Mouse (Mus musculus) forebrain, embryonic 11.5 days (tissue): ENCODE results near the gene Tsen54. TPM values are rescaled to one million over a fixed set of nuclear protein-coding genes. Genes with fewer than 3 reads are reported as not detected.
"Not testable (repeated sequence)": the region's sequence is repeated elsewhere in the genome, so short reads cannot be mapped to it uniquely, and the experiment has no call there.

ENCODE experiments used
- ATAC-seq: fragments of 200-750 bp; cut with Nextera tagmentation; replicated peaks from 2 replicates; pipeline ENCODE4 v1.8.0; 2017; ENCODE audit warnings: moderate TSS enrichment; ENCODE audit not compliant: low FRiP score
- DNase-seq: peaks from one replicate; pipeline ENCODE4 v3.0.0-alpha.2; 2017; ENCODE audit warnings: low spot score
- H3K27ac ChIP-seq: fragments of 300-500 bp; sonication (generic); 2 replicates; pipeline ENCODE4 v1.5.1; 2014; ENCODE audit warnings: low read depth, low read length
- H3K27me3 ChIP-seq: fragments of 300-500 bp; sonication (generic); 2 replicates; pipeline ENCODE4 v1.6.1; 2014; ENCODE audit warnings: mild to moderate bottlenecking, low read length, mixed read lengths; ENCODE audit not compliant: control insufficient read depth, insufficient read depth
- H3K36me3 ChIP-seq: fragments of 300-500 bp; sonication (generic); 2 replicates; pipeline ENCODE4 v1.6.1; 2014; ENCODE audit warnings: mild to moderate bottlenecking, low read length, moderate library complexity, mixed read lengths; ENCODE audit not compliant: control insufficient read depth, insufficient read depth
- H3K4me1 ChIP-seq: fragments of 300-500 bp; sonication (generic); replicated peaks from 2 replicates; pipeline ENCODE4 v1.6.1; 2014; ENCODE audit warnings: low read length, mixed read lengths; ENCODE audit not compliant: control insufficient read depth, insufficient read depth
- H3K4me2 ChIP-seq: fragments of 300-500 bp; sonication (generic); 2 replicates; pipeline ENCODE4 v1.6.1; 2014; ENCODE audit warnings: low read depth, mild to moderate bottlenecking, low read length, moderate library complexity, mixed read lengths; ENCODE audit not compliant: severe bottlenecking
- H3K4me3 ChIP-seq: fragments of 300-500 bp; sonication (generic); 2 replicates; pipeline ENCODE4 v1.5.1; 2014; ENCODE audit warnings: low read depth, low read length
- H3K9ac ChIP-seq: fragments of 300-500 bp; sonication (generic); 2 replicates; pipeline ENCODE4 v1.6.1; 2014; ENCODE audit warnings: low read length
- H3K9me3 ChIP-seq: fragments of 300-500 bp; sonication (generic); 2 replicates; pipeline ENCODE4 v1.6.1; 2016; ENCODE audit warnings: low read length, mixed read lengths; ENCODE audit not compliant: control insufficient read depth
- WGBS: fragments of 180-500 bp; shearing (Covaris S2); extraction: QIAGEN DNeasy Blood & Tissue Kit; methylation state at CpG from one replicate; pipeline ENCODE4 v1.1.7; 2014; 5-methylcytosine and 5-hydroxymethylcytosine counted together
- polyA plus RNA-seq: library from polyadenylated mRNA; unstranded; fragments of >200 nt; fragmentation: Nextera tagmentation; extraction: Ambion mirVana; gene quantifications from 2 replicates; pipeline ENCODE4 v1.2.1, GENCODE M21; 2014

The Tsen54 gene
- polyA plus RNA-seq, 1 experiment from 2014 or later: 33.4 TPM

- no peak overlapping the region for H3K4me3 ChIP-seq
- ATAC-seq: no peak
- H3K27ac ChIP-seq: no peak overlapping the region
- no peaks in the 10 kb centered on the region for H3K9me3 ChIP-seq
- DNase-seq: no peak
- no peaks in the 10 kb centered on the region for H3K36me3 ChIP-seq
- H3K4me1 ChIP-seq: peaks cover 3% of the 10 kb centered on the region
- H3K4me2 ChIP-seq: no peak overlapping the region
- 77% methylated on average over 6 of the region's 6 CpGs for WGBS
- peaks cover 25% of the 10 kb centered on the region for H3K27me3 ChIP-seq
- H3K9ac ChIP-seq: no peak overlapping the region
Measured at GRCm38 (mm10) chr11:115854674-115855073, 40.1 kb downstream of the Tsen54 start.

GRCm38 (mm10) chr11:115857146-115857545, 42.6 kb downstream of the Tsen54 start:
- not testable (repeated sequence) for H3K9ac ChIP-seq, H3K4me2 ChIP-seq, DNase-seq, H3K9me3 ChIP-seq, ATAC-seq, H3K4me1 ChIP-seq, H3K36me3 ChIP-seq, H3K27ac ChIP-seq, H3K4me3 ChIP-seq
- WGBS: 86% methylated on average over 4 of the region's 4 CpGs
- peaks cover 35% of the 10 kb centered on the region for H3K27me3 ChIP-seq

DNA sequence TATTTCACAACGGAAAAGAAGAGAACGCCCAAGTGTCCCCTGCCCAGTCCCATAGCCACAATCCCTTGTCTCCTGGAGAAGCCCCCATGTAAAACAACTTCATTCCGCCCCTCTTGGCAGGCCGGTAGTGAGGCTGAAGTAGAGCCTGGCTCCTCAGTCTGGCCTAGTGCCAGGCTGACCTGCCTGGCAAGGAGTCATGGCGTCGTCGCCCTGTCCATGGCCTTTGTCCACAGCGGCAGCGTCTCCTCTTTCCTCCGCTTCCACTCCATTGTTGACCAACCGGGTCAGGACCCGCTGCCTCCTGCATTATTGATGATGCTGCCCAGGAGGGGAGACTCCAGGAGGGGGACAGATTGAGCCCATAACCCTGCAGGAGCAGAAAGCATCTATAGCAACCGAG, 43.4 kb downstream of the Tsen54 start:
- WGBS: 55% methylated on average over 13 of the region's 13 CpGs
- H3K9me3 ChIP-seq: no peaks in the 10 kb centered on the region
- H3K27me3 ChIP-seq: peaks cover 35% of the 10 kb centered on the region
- no peaks in the 10 kb centered on the region for H3K36me3 ChIP-seq
- H3K4me2 ChIP-seq: no peak overlapping the region
- no peak overlapping the region for H3K4me3 ChIP-seq
- H3K27ac ChIP-seq: no peak overlapping the region
- DNase-seq: no peak
- H3K4me1 ChIP-seq: peaks cover 3% of the 10 kb centered on the region
- ATAC-seq: no peak
- no peak overlapping the region for H3K9ac ChIP-seq

- no peak within 1 kb of the TSS for H3K27ac ChIP-seq
- no peaks in the 10 kb centered on the region for H3K36me3 ChIP-seq
- ATAC-seq (no peak), DNase-seq (no peak)
- H3K9ac ChIP-seq: peak within 1 kb of the TSS; percentile 45
- peak within 1 kb of the TSS; percentile 29 for H3K4me3 ChIP-seq
- H3K4me2 ChIP-seq: peak within 1 kb of the TSS; percentile 51; the same call in 1 of the 2 replicates
- 14% methylated on average over 27 of the region's 27 CpGs for WGBS
- peaks cover 3% of the 10 kb centered on the region for H3K4me1 ChIP-seq
- H3K27me3 ChIP-seq: peaks cover 35% of the 10 kb centered on the region
- no peaks in the 10 kb centered on the region for H3K9me3 ChIP-seq
Measured at GRCm38 (mm10) chr11:115858354-115858753, 43.8 kb downstream of the Tsen54 start, which contains the start of gene Myo15b. Gene Myo15b (plus strand): TSS chr11:115858406.

DNA sequence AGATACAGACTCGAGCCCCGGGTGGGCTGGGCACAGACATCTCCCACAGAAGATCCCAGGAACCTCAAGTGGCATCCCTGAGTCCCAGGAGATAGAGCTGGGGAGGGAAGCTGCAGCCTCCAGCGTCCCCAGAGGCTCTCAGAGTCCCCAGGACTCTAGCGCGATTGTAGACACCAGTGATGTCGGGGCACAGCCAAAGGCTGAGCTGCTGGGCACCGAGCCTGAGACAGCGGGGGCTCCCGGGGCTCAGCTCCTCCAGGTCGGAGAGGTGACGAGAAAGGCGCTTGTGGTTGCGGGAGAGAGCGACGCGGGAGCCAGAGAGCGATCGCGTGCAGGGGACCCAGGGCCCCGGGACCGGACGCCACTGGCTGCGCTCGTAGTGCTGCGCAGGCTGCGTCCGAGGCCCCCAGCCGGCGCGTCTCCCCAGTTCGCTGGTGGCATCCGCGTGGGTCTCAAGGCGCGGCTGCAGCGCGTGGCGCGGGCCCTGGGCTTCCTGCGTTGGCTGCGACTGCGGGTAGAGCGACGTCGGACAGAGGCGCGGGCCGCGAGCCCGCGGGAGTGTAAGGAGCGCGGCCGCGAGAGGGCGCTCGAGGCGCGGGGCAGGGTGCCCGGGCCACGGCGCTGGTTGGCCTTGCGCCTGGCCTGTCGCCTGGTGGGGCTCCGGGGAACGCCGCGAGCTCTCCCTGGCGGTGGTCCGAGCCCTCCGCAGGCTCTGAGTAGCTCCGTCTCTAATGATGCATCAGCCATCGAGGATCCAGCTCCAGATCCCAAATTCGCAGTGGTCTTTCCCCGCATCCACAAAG, 44.8 kb downstream of the Tsen54 start:
- Histone ChIP-seq H3K27me3 (peaks cover 35% of the 10 kb centered on the region), H3K9me3 (no peaks in the 10 kb centered on the region), H3K4me3 (peak overlapping the region; percentile 29), H3K9ac (peak overlapping the region; percentile 45), H3K27ac (no peak overlapping the region), H3K36me3 (no peaks in the 10 kb centered on the region), H3K4me1 (peaks cover 3% of the 10 kb centered on the region), H3K4me2 (peak overlapping the region; percentile 51; the same call in 1 of the 2 replicates)
- 4% methylated on average over 75 of the region's 75 CpGs for WGBS
- peak; percentile 86 for ATAC-seq
- peak; percentile 93 for DNase-seq

DNA sequence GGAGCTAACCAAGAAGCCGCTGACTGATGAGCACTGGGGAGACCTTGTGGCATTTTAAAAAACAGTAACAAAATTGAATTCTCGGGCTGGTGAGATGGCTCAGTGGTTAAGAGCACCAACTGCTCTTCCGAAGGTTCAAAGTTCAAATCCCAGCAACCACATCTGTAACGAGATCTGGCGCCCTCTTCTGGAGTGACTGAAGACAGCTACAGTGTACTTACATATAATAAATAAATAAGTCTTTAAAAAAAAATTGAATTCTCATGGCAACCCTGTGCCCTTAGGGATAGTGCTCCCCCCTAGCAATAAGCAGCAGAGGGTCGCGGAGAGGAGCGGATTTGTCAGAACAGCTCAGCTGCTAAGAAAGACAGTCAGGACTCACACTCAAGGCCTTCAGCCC, 49.4 kb downstream of the Tsen54 start:
- no peaks in the 10 kb centered on the region for H3K36me3 ChIP-seq
- no peak overlapping the region for H3K4me3 ChIP-seq
- H3K9me3 ChIP-seq: no peaks in the 10 kb centered on the region
- no peak for ATAC-seq
- H3K9ac ChIP-seq: no peak overlapping the region
- no peak for DNase-seq
- H3K4me2 ChIP-seq: no peak overlapping the region
- H3K4me1 ChIP-seq: peaks cover 6% of the 10 kb centered on the region
- WGBS: 90% methylated on average over 8 of the region's 8 CpGs
- peaks cover 18% of the 10 kb centered on the region for H3K27me3 ChIP-seq
- no peak overlapping the region for H3K27ac ChIP-seq

GRCm38 (mm10) chr11:115869393-115869792, 54.9 kb downstream of the Tsen54 start:
- Histone ChIP-seq H3K36me3 (no peaks in the 10 kb centered on the region), H3K4me2 (no peak overlapping the region), H3K27me3 (no peaks in the 10 kb centered on the region), H3K4me3 (no peak overlapping the region), H3K27ac (no peak overlapping the region), H3K4me1 (0 out of 2 replicates have a peak, but pooled peaks cover 3% of the 10 kb centered on the region), H3K9me3 (no peaks in the 10 kb centered on the region), H3K9ac (no peak overlapping the region)
- no peak for DNase-seq
- ATAC-seq: no peak
- 87% methylated on average over 8 of the region's 8 CpGs for WGBS

DNA sequence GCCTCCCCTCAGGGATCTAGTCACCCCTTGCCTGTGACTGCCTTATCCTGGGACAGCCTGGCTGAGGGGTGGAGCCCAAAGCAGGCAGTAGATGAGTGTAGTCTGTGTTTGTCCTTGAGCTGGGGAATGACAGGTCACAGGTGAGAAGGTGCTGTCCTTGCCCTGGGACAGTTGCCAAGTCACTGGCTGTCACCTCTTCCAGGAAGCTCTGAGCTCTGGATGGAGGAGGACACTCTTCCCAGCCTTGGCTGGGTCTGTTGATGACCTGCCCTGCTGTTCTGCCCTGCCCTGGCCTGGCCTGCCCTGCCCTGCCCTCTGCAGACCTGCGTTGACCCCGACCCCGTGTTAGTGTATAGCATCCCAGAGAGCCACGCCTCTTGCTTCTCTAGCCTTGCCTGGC, 57.9 kb downstream of the Tsen54 start:
- 73% methylated on average over 4 of the region's 4 CpGs for WGBS
- H3K27me3 ChIP-seq: no peaks in the 10 kb centered on the region
- no peak overlapping the region for H3K27ac ChIP-seq
- H3K4me1 ChIP-seq: no peaks in the 10 kb centered on the region
- ATAC-seq: no peak
- DNase-seq: no peak
- no peaks in the 10 kb centered on the region for H3K9me3 ChIP-seq
- H3K4me2 ChIP-seq: no peak overlapping the region
- no peak overlapping the region for H3K4me3 ChIP-seq
- no peaks in the 10 kb centered on the region for H3K36me3 ChIP-seq
- no peak overlapping the region for H3K9ac ChIP-seq
